Mouse (Mus musculus) midbrain, embryonic 11.5 days (tissue): ENCODE data around the gene Fam214a. TPM values are rescaled to one million over a fixed set of nuclear protein-coding genes. Genes with fewer than 3 reads are reported as not detected.

Experiments
- ATAC-seq: fragments of 200-750 bp; cut with Nextera tagmentation; 2 replicates; pipeline ENCODE4 v1.8.0; 2017; ENCODE audit warnings: moderate TSS enrichment, moderate library complexity; ENCODE audit not compliant: low FRiP score
- DNase-seq: peaks from one replicate; pipeline ENCODE4 v3.0.0; 2015; ENCODE audit warnings: low spot score; ENCODE audit errors: missing footprints
- H3K27ac ChIP-seq: fragments of 300-500 bp; sonication (generic); 2 replicates; pipeline ENCODE4 v1.5.1; 2014; ENCODE audit warnings: low read depth, low read length
- H3K27me3 ChIP-seq: fragments of 300-500 bp; sonication (generic); 2 replicates; pipeline ENCODE4 v1.6.1; 2014; ENCODE audit warnings: mild to moderate bottlenecking, low read length, moderate library complexity, mixed read lengths; ENCODE audit not compliant: control insufficient read depth, insufficient read depth
- H3K36me3 ChIP-seq: fragments of 300-500 bp; sonication (generic); 2 replicates; pipeline ENCODE4 v1.6.1; 2014; ENCODE audit warnings: mild to moderate bottlenecking, low read length, moderate library complexity, mixed read lengths; ENCODE audit not compliant: control insufficient read depth, insufficient read depth
- H3K4me1 ChIP-seq: fragments of 300-500 bp; sonication (generic); 2 replicates; pipeline ENCODE4 v1.6.1; 2014; ENCODE audit warnings: low read length; ENCODE audit not compliant: control insufficient read depth, insufficient read depth
- H3K4me2 ChIP-seq: fragments of 300-500 bp; sonication (generic); 2 replicates; pipeline ENCODE4 v1.6.1; 2014; ENCODE audit warnings: mild to moderate bottlenecking, moderate library complexity
- H3K4me3 ChIP-seq: fragments of 300-500 bp; sonication (generic); 2 replicates; pipeline ENCODE4 v1.5.1; 2014; ENCODE audit warnings: low read depth, low read length
- H3K9ac ChIP-seq: fragments of 300-500 bp; sonication (generic); 2 replicates; pipeline ENCODE4 v1.6.1; 2014; ENCODE audit warnings: low read length
- H3K9me3 ChIP-seq: fragments of 300-500 bp; sonication (generic); 2 replicates; pipeline ENCODE4 v1.6.1; 2016; ENCODE audit warnings: low read length; ENCODE audit not compliant: control insufficient read depth
- whole genome bisulfite sequencing: fragments of 180-500 bp; shearing (Covaris S2); extraction: QIAGEN DNeasy Blood & Tissue Kit; methylation state at CpG from one replicate; pipeline ENCODE4 v1.1.7; 2014; 5-methylcytosine and 5-hydroxymethylcytosine counted together
- polyA plus RNA-seq: library from polyadenylated mRNA; unstranded; fragments of >200 nt; fragmentation: Nextera tagmentation; extraction: Ambion mirVana; gene quantifications from 2 replicates; pipeline ENCODE4 v1.2.1, GENCODE M21; 2014

Fam214a gene
- polyA plus RNA-seq, 1 experiment from 2014 or later: 18.9 TPM

DNA sequence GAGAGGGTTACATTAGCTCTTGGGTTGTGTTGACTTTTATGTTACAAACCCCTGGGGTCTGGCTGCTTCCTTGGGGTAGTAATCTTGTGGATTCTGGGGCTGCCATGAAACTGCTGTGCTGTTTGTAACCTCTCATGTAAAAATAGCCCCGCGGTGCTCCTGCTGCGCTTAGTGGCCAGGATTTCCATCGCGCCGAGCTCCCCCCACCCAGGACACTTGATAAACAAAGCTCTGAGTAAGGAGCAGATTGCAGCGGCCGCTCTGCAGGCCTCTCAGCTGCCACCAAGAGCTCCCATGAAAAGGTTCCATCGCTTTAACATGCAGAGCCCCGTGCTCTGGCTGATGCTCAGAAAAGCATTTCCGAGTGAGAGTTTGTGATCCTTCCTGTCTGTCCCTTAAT lies 22.1 kb downstream of the Fam214a start:
- H3K4me3 ChIP-seq: no peak overlapping the region
- ATAC-seq (0 out of 2 replicates have a peak, but pooled peaks have one; percentile 29), DNase-seq (peak; percentile 90)
- H3K9me3 ChIP-seq: no peaks in the 10 kb centered on the region
- H3K9ac ChIP-seq: peak overlapping the region; percentile 30; the same call in 1 of the 2 replicates
- H3K27ac ChIP-seq: peak overlapping the region; percentile 75
- peaks cover 26% of the 10 kb centered on the region for H3K4me1 ChIP-seq
- H3K36me3 ChIP-seq: no peaks in the 10 kb centered on the region
- WGBS: 6% methylated on average over 11 of the region's 11 CpGs
- no peaks in the 10 kb centered on the region for H3K27me3 ChIP-seq
- H3K4me2 ChIP-seq: peak overlapping the region; percentile 30

DNA sequence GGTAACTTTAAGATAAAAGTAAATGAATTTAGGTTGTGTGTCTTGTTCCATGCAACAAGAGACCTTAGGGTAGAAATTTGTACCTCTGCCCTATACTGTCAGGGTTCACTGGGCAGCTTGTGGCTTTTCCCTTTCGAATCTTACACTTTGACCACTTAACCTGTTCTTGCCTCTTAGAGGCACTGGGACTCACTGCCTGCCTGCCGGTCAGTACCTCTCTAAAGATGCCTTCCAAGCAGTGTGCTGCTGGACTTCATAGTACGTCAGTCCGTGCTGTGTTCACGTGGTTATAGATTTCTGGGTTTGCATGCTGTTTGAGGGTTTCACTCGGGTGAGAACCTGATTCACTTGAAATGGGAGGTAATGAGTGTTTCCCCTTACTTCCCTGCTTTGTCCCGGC lies 22.7 kb downstream of the Fam214a start:
- no peaks in the 10 kb centered on the region for H3K9me3 ChIP-seq
- peak; percentile 50; the same call in 1 of the 2 replicates for ATAC-seq
- no peaks in the 10 kb centered on the region for H3K27me3 ChIP-seq
- H3K4me2 ChIP-seq: peak overlapping the region; percentile 73
- peak overlapping the region; percentile 46 for H3K4me3 ChIP-seq
- peak; percentile 91 for DNase-seq
- no peaks in the 10 kb centered on the region for H3K36me3 ChIP-seq
- H3K9ac ChIP-seq: peak overlapping the region; percentile 74
- peaks cover 26% of the 10 kb centered on the region for H3K4me1 ChIP-seq
- WGBS: 16% methylated on average over 7 of the region's 7 CpGs
- peak overlapping the region; percentile 89 for H3K27ac ChIP-seq

DNA sequence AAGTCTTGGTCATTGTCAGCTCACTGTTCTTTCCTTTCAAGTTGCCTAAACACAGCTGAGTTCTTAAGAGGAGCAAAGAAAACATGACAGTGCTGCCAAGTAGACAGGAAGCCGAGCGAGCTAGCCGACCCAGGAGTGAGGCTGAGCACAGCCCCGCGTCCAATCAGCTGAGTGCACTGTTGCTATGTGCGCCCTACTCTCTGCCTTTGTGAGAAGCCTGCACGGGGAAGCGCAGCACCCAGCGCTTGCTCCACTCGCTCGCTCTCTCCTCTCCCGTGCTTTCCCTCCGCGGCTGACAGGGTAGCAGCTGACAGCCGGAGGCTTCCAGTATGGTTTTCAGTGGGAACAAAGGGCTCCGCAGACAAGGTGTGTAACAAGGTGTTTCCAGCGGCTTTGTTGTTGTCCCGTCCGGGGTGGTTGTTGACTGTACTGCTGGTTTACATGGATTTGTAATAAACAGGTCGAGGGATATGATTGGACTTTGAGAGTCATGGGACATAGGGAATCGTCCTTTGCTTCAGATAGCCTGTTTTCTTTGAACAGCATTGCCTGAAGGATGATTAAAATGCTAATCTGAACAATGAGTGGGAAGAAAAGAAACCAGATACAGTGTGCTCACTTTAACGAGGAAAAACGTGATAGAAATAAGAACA lies 23.4 kb downstream of the Fam214a start:
- no peaks in the 10 kb centered on the region for H3K27me3 ChIP-seq
- under 1% methylated on average over 23 of the region's 23 CpGs for WGBS
- ATAC-seq: peak; percentile 98
- peak overlapping the region; percentile 46 for H3K4me3 ChIP-seq
- peaks cover 26% of the 10 kb centered on the region for H3K4me1 ChIP-seq
- peak overlapping the region; percentile 89 for H3K27ac ChIP-seq
- DNase-seq: peak; percentile 97
- peak overlapping the region; percentile 74 for H3K9ac ChIP-seq
- no peaks in the 10 kb centered on the region for H3K36me3 ChIP-seq
- no peaks in the 10 kb centered on the region for H3K9me3 ChIP-seq
- peak overlapping the region; percentile 73 for H3K4me2 ChIP-seq

DNA sequence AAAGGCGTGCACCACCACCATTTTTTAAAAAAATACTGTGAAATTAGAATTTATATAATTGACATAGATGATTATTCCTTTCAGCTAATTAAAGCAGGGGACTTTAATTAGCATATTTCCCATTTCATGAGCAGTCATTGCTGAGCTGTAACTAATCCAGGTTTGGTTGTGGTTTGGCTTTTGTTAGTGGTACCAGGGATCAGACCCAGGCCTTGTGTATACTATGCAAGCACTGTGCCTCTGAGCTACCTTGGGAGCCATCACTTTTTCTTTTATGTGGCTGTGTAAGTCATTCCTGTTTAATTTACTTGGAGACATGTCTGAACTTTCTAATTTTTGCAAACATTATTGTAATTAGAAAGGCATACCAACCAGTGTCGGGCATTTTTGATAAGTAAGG lies 24.6 kb downstream of the Fam214a start:
- no peak overlapping the region for H3K27ac ChIP-seq
- H3K4me1 ChIP-seq: peaks cover 26% of the 10 kb centered on the region
- H3K4me2 ChIP-seq: peak overlapping the region; percentile 73; the same call in 1 of the 2 replicates
- no peak overlapping the region for H3K9ac ChIP-seq
- H3K36me3 ChIP-seq: no peaks in the 10 kb centered on the region
- H3K27me3 ChIP-seq: no peaks in the 10 kb centered on the region
- no peaks in the 10 kb centered on the region for H3K9me3 ChIP-seq
- DNase-seq (no peak), ATAC-seq (no peak)
- H3K4me3 ChIP-seq: no peak overlapping the region; the same call in 1 of the 2 replicates
- WGBS: 84% methylated on average over 2 of the region's 2 CpGs

DNA sequence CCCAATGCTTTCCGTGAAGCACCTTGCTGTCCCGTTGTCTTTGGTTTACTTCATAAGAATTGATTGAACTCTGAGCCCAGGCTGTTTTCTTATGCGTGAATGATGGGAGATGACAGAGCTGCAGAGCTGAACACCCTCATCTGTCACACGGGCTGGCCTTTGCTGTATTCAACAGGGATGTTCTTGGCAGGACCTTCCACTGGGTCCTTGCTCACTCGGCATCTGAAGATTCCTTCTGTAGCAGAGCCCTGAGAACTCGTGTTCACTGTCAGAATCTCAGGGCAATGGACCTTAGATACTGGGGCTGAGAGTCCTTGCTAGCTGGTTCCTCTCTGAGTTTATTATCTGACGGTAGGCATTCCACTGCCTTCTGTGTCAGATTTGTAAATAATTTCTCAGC lies 25.3 kb downstream of the Fam214a start:
- Histone ChIP-seq H3K4me2 (0 out of 2 replicates have a peak overlapping the region, but pooled peaks have one; percentile 6), H3K4me3 (no peak overlapping the region), H3K27ac (no peak overlapping the region), H3K27me3 (no peaks in the 10 kb centered on the region), H3K9ac (no peak overlapping the region), H3K36me3 (no peaks in the 10 kb centered on the region), H3K4me1 (peaks cover 26% of the 10 kb centered on the region), H3K9me3 (no peaks in the 10 kb centered on the region)
- 74% methylated on average over 7 of the region's 7 CpGs for WGBS
- DNase-seq: no peak
- no peak for ATAC-seq

DNA sequence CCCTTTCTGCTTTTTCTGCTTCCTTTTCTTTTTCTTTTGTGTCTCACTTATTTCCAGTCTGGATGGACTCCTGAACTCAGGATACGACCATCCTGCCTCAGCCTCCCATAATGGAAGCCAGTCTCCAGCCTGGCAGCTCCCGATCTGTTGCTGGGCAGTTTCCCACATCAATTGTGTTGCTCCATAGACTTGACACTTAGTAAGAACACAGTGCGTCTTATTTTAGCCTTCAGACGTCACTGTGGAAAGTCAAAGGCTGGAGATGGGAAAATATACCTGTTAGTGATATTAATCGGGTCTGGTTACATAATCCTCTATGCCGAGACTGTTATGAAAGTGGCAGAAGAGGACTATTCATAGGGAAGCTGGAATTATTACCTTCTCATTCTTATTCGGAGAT lies 26.2 kb downstream of the Fam214a start:
- Histone ChIP-seq H3K27me3 (no peaks in the 10 kb centered on the region), H3K4me2 (no peak overlapping the region), H3K27ac (no peak overlapping the region), H3K4me1 (peaks cover 26% of the 10 kb centered on the region), H3K9ac (no peak overlapping the region), H3K9me3 (no peaks in the 10 kb centered on the region), H3K4me3 (no peak overlapping the region), H3K36me3 (no peaks in the 10 kb centered on the region)
- WGBS: 88% methylated on average over 7 of the region's 7 CpGs
- DNase-seq (no peak), ATAC-seq (no peak)

DNA sequence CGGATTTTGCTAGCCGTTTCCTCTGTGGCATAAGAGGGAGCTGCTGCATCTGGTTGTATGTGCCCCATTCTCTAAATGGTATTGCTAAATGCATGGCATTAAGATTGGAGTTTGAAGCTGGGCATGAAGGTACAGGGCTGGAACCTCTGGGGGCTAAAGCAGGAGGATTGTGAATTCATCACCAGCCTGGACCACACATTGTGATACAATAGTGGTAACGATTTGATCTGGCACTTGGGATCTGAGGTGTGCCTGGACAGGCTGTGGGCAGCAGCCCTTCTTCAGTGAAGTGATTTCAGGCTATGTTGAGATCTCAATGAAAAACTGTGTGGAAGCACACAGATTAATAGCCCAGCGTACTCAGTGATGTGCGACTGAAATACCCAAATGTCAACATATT lies 26.7 kb downstream of the Fam214a start:
- ATAC-seq: no peak

DNA sequence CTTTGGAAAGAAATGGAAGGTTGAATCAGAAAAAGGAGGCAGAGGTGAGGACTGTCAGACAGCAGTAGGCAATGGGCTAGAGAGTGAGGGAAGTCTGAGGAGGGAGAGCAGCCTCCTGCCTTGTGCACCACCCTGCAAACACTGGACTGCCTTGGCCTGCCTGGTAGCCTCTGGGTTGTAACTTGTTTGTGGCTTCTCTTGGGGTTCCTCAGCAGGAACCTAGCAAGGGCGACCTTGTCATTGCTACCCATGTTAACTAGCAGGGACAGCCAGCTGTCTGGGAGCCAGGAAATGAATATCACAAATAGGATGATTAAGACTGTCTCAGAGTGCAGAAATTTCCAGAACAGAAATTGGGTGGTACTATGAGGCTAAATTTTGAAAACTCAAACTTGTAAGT lies 27.2 kb downstream of the Fam214a start:
- no peak for ATAC-seq
- Histone ChIP-seq H3K9ac (no peak overlapping the region), H3K27ac (no peak overlapping the region), H3K4me1 (peaks cover 19% of the 10 kb centered on the region), H3K27me3 (no peaks in the 10 kb centered on the region), H3K4me2 (no peak overlapping the region), H3K4me3 (no peak overlapping the region), H3K36me3 (no peaks in the 10 kb centered on the region), H3K9me3 (no peaks in the 10 kb centered on the region)
- no peak for DNase-seq
- WGBS: 73% methylated on average over 1 of the region's 1 CpGs

More for the DNA sequence above, 26.7 kb downstream of the Fam214a start:
- no peaks in the 10 kb centered on the region for H3K36me3 ChIP-seq
- no peak overlapping the region for H3K9ac ChIP-seq
- peaks cover 24% of the 10 kb centered on the region for H3K4me1 ChIP-seq
- H3K27me3 ChIP-seq: no peaks in the 10 kb centered on the region
- WGBS: 83% methylated on average over 5 of the region's 5 CpGs
- no peak overlapping the region for H3K4me3 ChIP-seq
- no peak overlapping the region for H3K4me2 ChIP-seq
- H3K27ac ChIP-seq: no peak overlapping the region
- no peaks in the 10 kb centered on the region for H3K9me3 ChIP-seq
- no peak for DNase-seq

DNA sequence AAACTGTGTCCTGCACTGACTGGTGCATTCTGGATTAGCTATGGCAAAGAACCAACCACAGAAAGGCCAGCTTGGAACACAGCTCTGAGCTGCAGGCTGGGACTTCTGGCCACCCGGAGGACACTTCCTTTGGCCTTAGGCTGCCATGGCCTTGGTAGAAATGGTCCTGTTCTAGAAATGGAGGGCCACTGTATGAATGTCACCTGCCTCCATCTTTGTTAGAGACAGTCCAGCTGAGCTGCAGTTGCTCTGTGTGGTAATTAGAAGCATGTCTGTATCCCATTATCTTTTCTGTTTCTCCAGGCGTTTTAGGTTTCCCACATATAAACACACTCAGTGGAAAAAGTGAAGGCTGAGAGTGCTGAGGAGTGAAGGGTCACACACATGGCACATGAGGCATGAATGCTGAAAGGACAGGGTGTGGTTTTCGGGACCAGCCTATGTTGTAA lies 29.0 kb downstream of the Fam214a start:
- ATAC-seq (no peak), DNase-seq (no peak)
- H3K27ac ChIP-seq: no peak overlapping the region
- H3K9ac ChIP-seq: no peak overlapping the region
- no peaks in the 10 kb centered on the region for H3K9me3 ChIP-seq
- no peak overlapping the region for H3K4me3 ChIP-seq
- no peaks in the 10 kb centered on the region for H3K27me3 ChIP-seq
- WGBS: 76% methylated on average over 3 of the region's 3 CpGs
- H3K36me3 ChIP-seq: no peaks in the 10 kb centered on the region
- H3K4me1 ChIP-seq: peaks cover 6% of the 10 kb centered on the region; the same call in 1 of the 2 replicates
- no peak overlapping the region for H3K4me2 ChIP-seq
